Mouse (Mus musculus): Measurements from ENCODE around the gene Atp8b2.

Atp8b2 gene

GRCm38 (mm10) chr3:89963221-89963763, at the start of gene Atp8b2:
Gene Atp8b2 (minus strand): TSS chr3:89963508.
- peak; percentile 77 for DNase-seq (ENCODE audit: low read depth, low spot score)

GRCm38 (mm10) chr3:90010291-90010690, 47.0 kb upstream of the Atp8b2 start:
- peak; percentile 6 for DNase-seq (ENCODE audit: low read depth, low spot score)

- DNase-seq (ENCODE audit: low read depth, low spot score), result no peak
These were observed 40.9 kb upstream of the Atp8b2 start for GRCm38 (mm10) chr3:90004091-90004796.

GRCm38 (mm10) chr3:89999830-90000229, 36.5 kb upstream of the Atp8b2 start:
- DNase-seq (ENCODE audit: low read depth, low spot score), result no peak

GRCm38 (mm10) chr3:89999090-89999489, 35.8 kb upstream of the Atp8b2 start:
- DNase-seq (ENCODE audit: low read depth, low spot score), result peak; percentile 16

GRCm38 (mm10) chr3:89998612-89999054, 35.3 kb upstream of the Atp8b2 start, which contains the start of gene Hax1:
Gene Hax1 (minus strand): TSS chr3:89998780.
- DNase-seq (ENCODE audit: low read depth, low spot score), result peak; percentile 99

- peak; percentile 54 for DNase-seq (ENCODE audit: low read depth, low spot score)
These were observed 34.6 kb upstream of the Atp8b2 start for GRCm38 (mm10) chr3:89997791-89998495.

GRCm38 (mm10) chr3:89994807-89995515, 31.7 kb upstream of the Atp8b2 start:
- no peak for DNase-seq (ENCODE audit: low read depth, low spot score)

GRCm38 (mm10) chr3:89987822-89988221, 24.5 kb upstream of the Atp8b2 start:
- peak; percentile 29 for DNase-seq (ENCODE audit: low read depth, low spot score)

- DNase-seq (ENCODE audit: low read depth, low spot score), result no peak
These were observed 23.9 kb upstream of the Atp8b2 start for GRCm38 (mm10) chr3:89987211-89987610.

- DNase-seq (ENCODE audit: low read depth, low spot score), result no peak
These were observed 19.1 kb upstream of the Atp8b2 start for GRCm38 (mm10) chr3:89982426-89982825.

- no peak for DNase-seq (ENCODE audit: low read depth, low spot score)
These were observed 13.6 kb upstream of the Atp8b2 start for GRCm38 (mm10) chr3:89976859-89977258.

- DNase-seq (ENCODE audit: low read depth, low spot score), result no peak
These were observed 5.2 kb upstream of the Atp8b2 start for GRCm38 (mm10) chr3:89968509-89968908.

GRCm38 (mm10) chr3:89966946-89967345, 3.6 kb upstream of the Atp8b2 start:
- peak; percentile 45 for DNase-seq (ENCODE audit: low read depth, low spot score)

- no peak for DNase-seq (ENCODE audit: low read depth, low spot score)
These were observed 2.7 kb upstream of the Atp8b2 start for GRCm38 (mm10) chr3:89965972-89966371.

- DNase-seq (ENCODE audit: low read depth, low spot score), result no peak
These were observed 2.2 kb upstream of the Atp8b2 start for GRCm38 (mm10) chr3:89965557-89965956.

- peak; percentile 88 for DNase-seq (ENCODE audit: low read depth, low spot score)
These were observed 825 bp upstream of the Atp8b2 start for GRCm38 (mm10) chr3:89963926-89964739.

GRCm38 (mm10) chr3:89962751-89963220, 522 bp downstream of the Atp8b2 start:
- DNase-seq (ENCODE audit: low read depth, low spot score), result no peak

GRCm38 (mm10) chr3:89962059-89962750, 1.1 kb downstream of the Atp8b2 start:
- peak; percentile 50 for DNase-seq (ENCODE audit: low read depth, low spot score)

- DNase-seq (ENCODE audit: low read depth, low spot score), result no peak
These were observed 1.9 kb downstream of the Atp8b2 start for GRCm38 (mm10) chr3:89961436-89961835.
